Mouse (Mus musculus): ENCODE measurements around the gene Olfr13.

- TF ChIP-seq CTCF (conservative IDR thresholded peaks at IDR 0.05; ENCODE audit: low read length), result no peak
- TF ChIP-seq POU5F1 (IDR thresholded peaks at IDR 0.05; ENCODE audit: borderline replicate concordance, low read length), result no peak
- TF ChIP-seq NANOG (IDR thresholded peaks at IDR 0.05; ENCODE audit: borderline replicate concordance, low read length), result no peak
Observed at GRCm38 (mm10) chr6:43159502-43159901, 12.4 kb upstream of the Olfr13 start.
